Comparison of ENCODE assay signal across 31 mouse cellular contexts in the genomic region with DNA sequence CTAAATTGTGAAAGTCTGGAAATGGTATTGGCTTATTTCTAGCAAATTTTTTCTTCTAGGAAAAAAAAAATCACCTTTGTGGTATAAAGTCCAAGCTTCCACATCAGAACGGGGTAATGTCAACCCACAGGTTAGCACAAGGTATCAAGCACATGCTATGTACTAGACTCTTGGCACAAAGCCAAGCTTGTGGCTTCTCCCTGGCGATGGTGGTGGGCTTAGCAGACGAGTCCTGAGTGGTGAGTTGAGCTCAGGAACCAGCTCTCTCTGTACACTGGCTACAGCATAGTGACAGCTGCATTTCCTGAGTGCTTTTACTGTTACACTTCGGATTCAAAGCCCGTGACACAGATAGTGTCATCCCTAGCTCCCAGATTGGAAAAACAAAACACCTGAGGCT. TPM values are rescaled to one million over a fixed set of nuclear protein-coding genes. Genes with fewer than 3 reads are reported as not detected.
DNase-seq lines count a peak whose midpoint lies in the region; ATAC-seq lines count a peak whose summit lies in the region.
"Had no signal": no experiment of that assay in that cellular context is flagged by ENCODE, and none has a peak within 500 bp of the region (broad histone marks: within the 10 kb centered on the region; RNA-seq: fewer than 3 reads in every experiment).

No protein-coding gene starts in this region.

- ATAC-seq in liver, embryonic 12.5 days, result no peak
- ATAC-seq: activated CD4-positive, CD25-positive, alpha-beta regulatory T cell, adult 4 months; forebrain, embryonic 15.5 days; hindbrain, postnatal 0 days; inflammation-experienced regulatory T-cells, adult 6 months; intestine, embryonic 16.5 days had no signal

- no peak overlapping the region for H3K9ac ChIP-seq in liver, embryonic 12.5 days
- H3K9ac ChIP-seq: embryonic facial prominence, embryonic 13.5 days; forebrain, embryonic 12.5 days; forebrain, embryonic 15.5 days; heart, embryonic 13.5 days; hindbrain, embryonic 14.5 days had no signal

- DNase-seq in cerebellum, postnatal 10 days, result peak; percentile 28 to 33
- DNase-seq in cerebellum, adult 18-20 months, result no peak
- DNase-seq in 416B (ENCODE audit: low read depth) (peak; percentile 20), MN1 (ENCODE audit: low spot score) (peak; percentile 28)
- DNase-seq in yolk sac, embryonic 10.5 days (ENCODE audit: low spot score), result no peak
- DNase-seq: adrenal gland, adult 8-10 months; adrenal gland, postnatal 25 days; cerebellum, adult 2 months; cerebellum, adult 9-11 months; cerebellum, postnatal 36 days; embryo, embryonic 11 days; gastrocnemius, postnatal 36 days; heart, adult 2 months; heart, postnatal 14 days; heart, postnatal 4 days had no signal

- H3K27me3 ChIP-seq in liver, embryonic 12.5 days (replicated peaks), result no peaks in the 10 kb centered on the region
- H3K27me3 ChIP-seq: CH12.LX; forebrain, embryonic 15.5 days had no signal

- H3K36me3 ChIP-seq in liver, embryonic 12.5 days, result no peaks in the 10 kb centered on the region
- H3K36me3 ChIP-seq: embryonic facial prominence, embryonic 10.5 days; embryonic facial prominence, embryonic 13.5 days; forebrain, embryonic 12.5 days; forebrain, embryonic 15.5 days; G1E; heart, embryonic 10.5 days; heart, embryonic 13.5 days had no signal

- 56% methylated on average over 5 of the region's 5 CpGs for WGBS in liver, embryonic 12.5 days (ENCODE audit: insufficient replicate concordance)

- H3K4me2 ChIP-seq in liver, embryonic 12.5 days, result no peak overlapping the region
- H3K4me2 ChIP-seq: embryonic facial prominence, embryonic 13.5 days; forebrain, embryonic 12.5 days; forebrain, embryonic 15.5 days; heart, embryonic 13.5 days; hindbrain, embryonic 14.5 days had no signal

- H3K9me3 ChIP-seq in liver, embryonic 12.5 days (replicated peaks), result no peaks in the 10 kb centered on the region
- H3K9me3 ChIP-seq: embryonic facial prominence, embryonic 10.5 days; embryonic facial prominence, embryonic 13.5 days; forebrain, embryonic 12.5 days; forebrain, embryonic 15.5 days; heart, embryonic 10.5 days; heart, embryonic 13.5 days had no signal

- H3K4me3 ChIP-seq in liver, embryonic 12.5 days, result no peak overlapping the region
- H3K4me3 ChIP-seq: embryonic facial prominence, embryonic 10.5 days; embryonic facial prominence, embryonic 13.5 days; erythroblast, embryonic 14.5 days; forebrain, embryonic 12.5 days; forebrain, embryonic 15.5 days; heart, adult 2 months; heart, embryonic 10.5 days; heart, embryonic 13.5 days had no signal

- H3K27ac ChIP-seq in liver, embryonic 12.5 days, result no peak overlapping the region
- H3K27ac ChIP-seq: embryonic facial prominence, embryonic 10.5 days; embryonic facial prominence, embryonic 13.5 days; forebrain, embryonic 12.5 days; forebrain, embryonic 15.5 days; heart, adult 2 months; heart, embryonic 10.5 days; heart, embryonic 13.5 days; hindbrain, embryonic 14.5 days; hindbrain, postnatal 0 days had no signal

- H3K4me1 ChIP-seq in liver, embryonic 12.5 days, result peaks cover 12% of the 10 kb centered on the region
- H3K4me1 ChIP-seq: heart, embryonic 13.5 days had no signal

RNA-seq across cellular contexts. Expression of a gene that starts 2.9 kb away (rescaled TPM):
- polyA plus RNA-seq in liver, embryonic 12.5 days (2016; fragmentation: Nextera tagmentation; extraction: Ambion mirVana), result 0.07 and 0.10 TPM in 2 replicates
- polyA plus RNA-seq: C2C12; erythroblast, embryonic 14.5 days; G1E had no signal

Comparison
In these comparisons a context has a peak if more than half of its experiments do, and no peak if none do; other contexts are left out.
1. DNase-seq: peak in cerebellum, postnatal 10 days (2 of 2), 416B (single experiment) and MN1 (single experiment); none in cerebellum, adult 18-20 months (0 of 2) and yolk sac, embryonic 10.5 days (single experiment).